Mouse (Mus musculus) cortical plate, adult 2 months (tissue): ENCODE results near the gene Epo.

Source experiments
- CTCF ChIP-seq: fragments of 200-500 bp; IDR thresholded peaks from 2 replicates; pipeline ENCODE4 v1.5.1; 2011; ENCODE audit warnings: mild to moderate bottlenecking, control low read depth, low read length; ENCODE audit not compliant: insufficient read depth; ENCODE audit errors: extremely low read depth
- POLR2A ChIP-seq: fragments of 200-500 bp; IDR thresholded peaks from 2 replicates; pipeline ENCODE4 v1.6.1; 2011; ENCODE audit warnings: mild to moderate bottlenecking, low read length, control low read depth; ENCODE audit not compliant: insufficient read depth; ENCODE audit errors: extremely low read depth

DNA sequence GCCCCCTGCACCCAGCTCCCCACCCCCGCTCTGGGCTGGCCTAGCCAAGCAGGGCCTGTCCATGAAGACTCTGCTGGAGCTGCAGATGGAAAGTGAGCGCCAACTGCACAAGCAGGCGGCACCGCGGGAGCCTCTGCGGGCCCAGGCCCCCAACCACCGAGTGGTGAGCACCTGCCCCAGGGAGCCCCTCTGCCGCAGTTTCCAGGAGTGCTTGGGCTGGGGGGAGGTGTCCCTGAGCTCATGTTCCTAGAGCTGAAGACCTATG is 8.9 kb downstream of the Epo start:
- TF ChIP-seq CTCF, result no peak
- no peak for TF ChIP-seq POLR2A
